Mouse (Mus musculus): ENCODE results near the gene Adarb1. TPM values are rescaled to one million over a fixed set of nuclear protein-coding genes. Genes with fewer than 3 reads are reported as not detected.

The Adarb1 gene
- polyA plus RNA-seq, 1 experiment = 22.4 TPM

- peak; percentile 7 for DNase-seq (ENCODE audit: low read depth)
Measured at GRCm38 (mm10) chr10:77449315-77450158, 31.5 kb upstream of the Adarb1 start.

GRCm38 (mm10) chr10:77448698-77449247 is 30.7 kb upstream of the Adarb1 start:
- TF ChIP-seq POLR2A (IDR thresholded peaks at IDR 0.05; ENCODE audit: borderline replicate concordance, extremely low read depth, insufficient read depth, insufficient read length, poor library complexity, severe bottlenecking) = no peak
- no peak for DNase-seq (ENCODE audit: low read depth)

More at GRCm38 (mm10) chr10:77449315-77450158, 31.5 kb upstream of the Adarb1 start:
- no peak for TF ChIP-seq POLR2A (IDR thresholded peaks at IDR 0.05; ENCODE audit: borderline replicate concordance, extremely low read depth, insufficient read depth, insufficient read length, poor library complexity, severe bottlenecking)
- TF ChIP-seq CTCF (IDR thresholded peaks at IDR 0.05; ENCODE audit: borderline replicate concordance, extremely low read depth, insufficient read depth, insufficient read length) = no peak

- no peak for TF ChIP-seq CTCF (IDR thresholded peaks at IDR 0.05; ENCODE audit: borderline replicate concordance, extremely low read depth, insufficient read depth, insufficient read length)
- no peak for TF ChIP-seq POLR2A (IDR thresholded peaks at IDR 0.05; ENCODE audit: borderline replicate concordance, extremely low read depth, insufficient read depth, insufficient read length, poor library complexity, severe bottlenecking)
- DNase-seq (ENCODE audit: low read depth) = no peak
Measured at GRCm38 (mm10) chr10:77448209-77448608, 30.1 kb upstream of the Adarb1 start.

- DNase-seq (ENCODE audit: low read depth) = peak; percentile 3
- no peak for TF ChIP-seq POLR2A (IDR thresholded peaks at IDR 0.05; ENCODE audit: borderline replicate concordance, extremely low read depth, insufficient read depth, insufficient read length, poor library complexity, severe bottlenecking)
- TF ChIP-seq CTCF (IDR thresholded peaks at IDR 0.05; ENCODE audit: borderline replicate concordance, extremely low read depth, insufficient read depth, insufficient read length) = no peak
Measured at GRCm38 (mm10) chr10:77447755-77448154, 29.7 kb upstream of the Adarb1 start.

GRCm38 (mm10) chr10:77442250-77442649 is 24.2 kb upstream of the Adarb1 start:
- no peak for DNase-seq (ENCODE audit: low read depth)
- no peak for TF ChIP-seq POLR2A (IDR thresholded peaks at IDR 0.05; ENCODE audit: borderline replicate concordance, extremely low read depth, insufficient read depth, insufficient read length, poor library complexity, severe bottlenecking)
- no peak for TF ChIP-seq CTCF (IDR thresholded peaks at IDR 0.05; ENCODE audit: borderline replicate concordance, extremely low read depth, insufficient read depth, insufficient read length)

GRCm38 (mm10) chr10:77441812-77442211 is 23.7 kb upstream of the Adarb1 start:
- no peak for DNase-seq (ENCODE audit: low read depth)
- no peak for TF ChIP-seq POLR2A (IDR thresholded peaks at IDR 0.05; ENCODE audit: borderline replicate concordance, extremely low read depth, insufficient read depth, insufficient read length, poor library complexity, severe bottlenecking)
- TF ChIP-seq CTCF (IDR thresholded peaks at IDR 0.05; ENCODE audit: borderline replicate concordance, extremely low read depth, insufficient read depth, insufficient read length) = no peak

GRCm38 (mm10) chr10:77440841-77441755 is 23.0 kb upstream of the Adarb1 start:
- TF ChIP-seq CTCF (IDR thresholded peaks at IDR 0.05; ENCODE audit: borderline replicate concordance, extremely low read depth, insufficient read depth, insufficient read length) = no peak
- TF ChIP-seq POLR2A (IDR thresholded peaks at IDR 0.05; ENCODE audit: borderline replicate concordance, extremely low read depth, insufficient read depth, insufficient read length, poor library complexity, severe bottlenecking) = no peak
- no peak for DNase-seq (ENCODE audit: low read depth)

- DNase-seq (ENCODE audit: low read depth) = no peak
- TF ChIP-seq CTCF (IDR thresholded peaks at IDR 0.05; ENCODE audit: borderline replicate concordance, extremely low read depth, insufficient read depth, insufficient read length) (no peak), POLR2A (IDR thresholded peaks at IDR 0.05; ENCODE audit: borderline replicate concordance, extremely low read depth, insufficient read depth, insufficient read length, poor library complexity, severe bottlenecking) (no peak)
Measured at GRCm38 (mm10) chr10:77440286-77440685, 22.2 kb upstream of the Adarb1 start.

- TF ChIP-seq CTCF (IDR thresholded peaks at IDR 0.05; ENCODE audit: borderline replicate concordance, extremely low read depth, insufficient read depth, insufficient read length) (no peak), POLR2A (IDR thresholded peaks at IDR 0.05; ENCODE audit: borderline replicate concordance, extremely low read depth, insufficient read depth, insufficient read length, poor library complexity, severe bottlenecking) (no peak)
- DNase-seq (ENCODE audit: low read depth) = no peak
Measured at GRCm38 (mm10) chr10:77439026-77439425, 21.0 kb upstream of the Adarb1 start.

- TF ChIP-seq CTCF (IDR thresholded peaks at IDR 0.05; ENCODE audit: borderline replicate concordance, extremely low read depth, insufficient read depth, insufficient read length) (no peak), POLR2A (IDR thresholded peaks at IDR 0.05; ENCODE audit: borderline replicate concordance, extremely low read depth, insufficient read depth, insufficient read length, poor library complexity, severe bottlenecking) (no peak)
- no peak for DNase-seq (ENCODE audit: low read depth)
Measured at GRCm38 (mm10) chr10:77438021-77438420, 20.0 kb upstream of the Adarb1 start.

- TF ChIP-seq CTCF (IDR thresholded peaks at IDR 0.05; ENCODE audit: borderline replicate concordance, extremely low read depth, insufficient read depth, insufficient read length) = no peak
- TF ChIP-seq POLR2A (IDR thresholded peaks at IDR 0.05; ENCODE audit: borderline replicate concordance, extremely low read depth, insufficient read depth, insufficient read length, poor library complexity, severe bottlenecking) = no peak
- DNase-seq (ENCODE audit: low read depth) = no peak
Measured at GRCm38 (mm10) chr10:77435343-77435742, 17.3 kb upstream of the Adarb1 start.

All from brain, embryonic 14.5 days (tissue).